Mouse (Mus musculus) small intestine, adult 2 months (tissue): ENCODE measurements around the gene Wdhd1.

ENCODE experiments used
- CTCF ChIP-seq: fragments of 200-500 bp; IDR thresholded peaks from 2 replicates; pipeline ENCODE4 v1.5.1; 2012; ENCODE audit warnings: low read depth, mild to moderate bottlenecking, control low read depth, inconsistent platforms, low read length, moderate library complexity, mixed read lengths; ENCODE audit not compliant: insufficient replicate concordance, insufficient read length; ENCODE audit errors: extremely low read depth
- POLR2A ChIP-seq: fragments of 200-500 bp; IDR thresholded peaks from 2 replicates; pipeline ENCODE4 v1.6.1; 2012; ENCODE audit warnings: low read depth, mild to moderate bottlenecking, control low read depth, inconsistent platforms, low read length, moderate library complexity

DNA sequence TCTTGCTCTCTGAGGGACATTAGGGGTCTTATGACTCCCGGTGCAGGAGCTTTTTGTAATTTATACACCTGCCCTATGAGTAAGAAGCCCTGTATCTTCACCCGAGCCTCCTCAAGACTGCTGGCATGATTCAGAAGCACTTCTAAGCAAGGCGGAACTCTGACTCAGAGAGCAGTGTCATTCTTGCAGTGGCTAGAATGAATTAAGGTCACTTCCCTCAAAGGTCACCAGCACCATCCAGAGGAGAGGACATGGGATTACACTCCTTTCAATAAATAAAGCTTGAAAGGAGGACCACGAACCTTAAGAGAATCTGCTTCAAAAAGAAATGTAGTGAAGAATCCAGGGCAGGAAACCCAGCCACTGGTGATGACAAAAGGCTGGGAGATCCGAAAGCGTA, 26.8 kb downstream of the Wdhd1 start:
- TF ChIP-seq CTCF (no peak), POLR2A (no peak)
